Mouse (Mus musculus) embryonic facial prominence, embryonic 10.5 days (tissue): ENCODE results near the gene Haus3. TPM values are rescaled to one million over a fixed set of nuclear protein-coding genes. Genes with fewer than 3 reads are reported as not detected.

Experiments used
- DNase-seq: peaks from one replicate; pipeline ENCODE4 v3.0.0-alpha.2; 2017; ENCODE audit warnings: low spot score
- H3K27ac ChIP-seq: fragments of 300-500 bp; sonication (generic); replicated peaks from 2 replicates; pipeline ENCODE4 v1.5.1; 2016; ENCODE audit warnings: mild to moderate bottlenecking
- H3K27me3 ChIP-seq: fragments of 300-500 bp; sonication (generic); replicated peaks from 2 replicates; pipeline ENCODE4 v1.6.1; 2016; ENCODE audit warnings: low read depth, mild to moderate bottlenecking; ENCODE audit not compliant: poor library complexity, severe bottlenecking
- H3K36me3 ChIP-seq: fragments of 300-500 bp; sonication (generic); replicated peaks from 2 replicates; pipeline ENCODE4 v1.6.1; 2016; ENCODE audit warnings: mild to moderate bottlenecking, moderate library complexity
- H3K4me1 ChIP-seq: fragments of 300-500 bp; sonication (generic); 2 replicates; pipeline ENCODE4 v1.6.1; 2016
- H3K4me3 ChIP-seq: fragments of 300-500 bp; sonication (generic); 2 replicates; pipeline ENCODE4 v1.5.1; 2016; ENCODE audit warnings: mild to moderate bottlenecking, moderate library complexity
- H3K9me3 ChIP-seq: fragments of 300-500 bp; sonication (generic); 2 replicates; pipeline ENCODE4 v1.6.1; 2016; ENCODE audit warnings: mild to moderate bottlenecking
- WGBS: fragments of 180-500 bp; shearing (Covaris S2); methylation state at CpG from one replicate; pipeline ENCODE4 v1.1.7; 2016; 5-methylcytosine and 5-hydroxymethylcytosine counted together
- polyA plus RNA-seq: library from polyadenylated mRNA; unstranded; fragments of >200 nt; fragmentation: Nextera tagmentation; extraction: Ambion mirVana; gene quantifications from 2 replicates; pipeline ENCODE4 v1.2.1, GENCODE M21; 2016

Gene Haus3
- polyA plus RNA-seq, 1 experiment from 2014 or later, result 60.0 TPM

DNA sequence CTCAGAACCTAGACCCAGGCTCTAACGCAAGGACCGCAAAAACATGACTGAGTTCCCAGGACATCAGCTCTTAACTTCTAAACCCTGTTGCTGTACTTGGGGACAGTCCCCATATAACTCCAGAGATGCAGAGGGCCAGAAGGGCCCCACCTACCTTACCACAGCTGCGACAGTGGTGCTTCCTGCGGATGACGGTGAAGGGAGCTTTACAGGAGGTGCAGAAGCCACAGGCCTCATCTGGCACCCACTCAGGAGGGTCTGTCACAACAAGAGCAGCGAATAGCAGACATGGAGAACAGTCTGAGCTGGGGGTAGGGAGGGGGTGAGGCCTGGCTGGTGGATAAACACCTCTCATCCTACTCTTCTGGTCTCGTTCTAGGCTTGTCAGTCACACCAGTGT is 27.1 kb upstream of the Haus3 start:
- no peak overlapping the region for H3K27ac ChIP-seq
- no peak for DNase-seq
- no peak overlapping the region for H3K4me3 ChIP-seq
- no peaks in the 10 kb centered on the region for H3K4me1 ChIP-seq
- H3K9me3 ChIP-seq, result no peaks in the 10 kb centered on the region
- WGBS, result 85% methylated on average over 7 of the region's 7 CpGs
- no peaks in the 10 kb centered on the region for H3K27me3 ChIP-seq
- H3K36me3 ChIP-seq, result no peaks in the 10 kb centered on the region

DNA sequence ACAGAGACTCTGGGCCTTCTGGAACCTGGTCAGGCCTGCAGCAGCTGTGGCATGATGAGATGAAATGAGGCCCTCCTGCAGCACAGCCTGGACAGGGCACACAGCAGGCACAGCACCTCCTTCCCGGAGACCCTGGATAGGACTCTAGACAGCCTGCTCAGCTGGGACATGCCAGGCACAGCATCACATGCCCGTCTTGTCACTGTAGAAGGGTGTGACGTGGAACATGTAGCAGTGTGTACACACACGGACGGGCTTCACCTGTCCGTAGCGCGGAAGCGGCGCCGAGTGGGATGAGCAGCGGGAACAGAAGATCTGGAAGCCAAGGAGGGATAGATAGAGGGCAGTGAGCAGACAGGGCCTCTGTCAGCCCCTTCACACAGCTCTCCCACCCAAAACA is 26.5 kb upstream of the Haus3 start:
- WGBS, result 94% methylated on average over 12 of the region's 12 CpGs
- Histone ChIP-seq H3K27me3 (no peaks in the 10 kb centered on the region), H3K4me1 (no peaks in the 10 kb centered on the region), H3K36me3 (no peaks in the 10 kb centered on the region), H3K4me3 (no peak overlapping the region), H3K27ac (no peak overlapping the region), H3K9me3 (no peaks in the 10 kb centered on the region)
- DNase-seq, result no peak

DNA sequence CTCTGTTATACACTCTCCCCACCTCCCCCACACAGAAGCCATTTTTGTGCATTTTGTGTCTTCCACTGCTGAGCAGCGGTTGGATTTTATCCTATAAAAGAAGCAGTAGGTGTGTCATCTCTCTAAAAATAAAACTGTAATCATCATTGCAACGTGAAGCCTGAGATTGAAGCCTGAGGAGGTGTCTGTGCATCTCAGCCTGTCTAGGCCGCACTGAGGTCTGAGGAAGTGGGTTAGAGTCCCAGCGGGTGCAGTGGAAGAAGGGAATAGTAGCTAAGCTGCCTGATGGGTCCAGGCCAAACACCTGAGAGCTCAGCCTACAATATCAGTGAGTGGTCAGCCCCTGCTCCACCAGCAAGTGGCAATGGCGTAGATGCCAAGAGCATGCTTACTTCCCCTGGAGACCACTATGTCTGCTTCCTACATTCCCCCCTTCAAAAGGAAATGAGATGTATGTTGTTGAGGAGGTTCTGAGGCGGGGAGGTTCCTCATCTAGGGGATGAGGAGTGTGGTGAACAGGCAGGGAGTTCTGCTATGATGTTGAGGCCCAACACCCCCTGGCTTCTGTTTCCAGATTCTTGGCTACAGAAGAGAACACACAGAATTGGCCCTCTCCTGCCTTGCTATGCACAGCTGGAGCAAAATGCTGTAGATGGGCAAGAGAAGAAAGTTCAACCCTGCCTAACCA is 25.8 kb upstream of the Haus3 start:
- H3K27ac ChIP-seq, result no peak overlapping the region
- WGBS, result 81% methylated on average over 6 of the region's 6 CpGs
- H3K27me3 ChIP-seq, result no peaks in the 10 kb centered on the region
- no peak for DNase-seq
- no peaks in the 10 kb centered on the region for H3K36me3 ChIP-seq
- H3K4me3 ChIP-seq, result no peak overlapping the region
- H3K4me1 ChIP-seq, result 0 out of 2 replicates have a peak, but pooled peaks cover 4% of the 10 kb centered on the region
- no peaks in the 10 kb centered on the region for H3K9me3 ChIP-seq

DNA sequence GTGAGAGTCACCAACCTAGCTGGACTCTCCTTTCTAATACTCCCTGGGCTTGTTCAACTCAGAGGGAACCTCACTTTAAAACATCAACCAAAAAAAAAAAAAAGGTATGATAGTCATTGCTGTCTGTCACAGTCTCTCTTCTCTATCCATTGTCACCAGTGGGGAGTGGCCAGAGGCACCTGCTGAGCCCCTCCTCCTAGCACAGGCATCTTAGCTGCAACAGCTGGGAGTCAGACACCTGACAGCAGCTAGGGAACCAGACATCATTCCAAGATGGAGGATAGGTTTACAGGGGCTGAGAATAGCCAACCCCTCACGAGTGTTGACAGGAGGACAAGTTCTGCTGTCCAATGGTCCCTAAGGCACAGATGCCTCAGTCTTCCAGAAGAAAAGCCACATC is 25.1 kb upstream of the Haus3 start:
- H3K4me3 ChIP-seq, result no peak overlapping the region
- DNase-seq, result no peak
- no peaks in the 10 kb centered on the region for H3K36me3 ChIP-seq
- WGBS, result 59% methylated on average over 1 of the region's 1 CpGs
- H3K9me3 ChIP-seq, result no peaks in the 10 kb centered on the region
- H3K27me3 ChIP-seq, result 0 out of 2 replicates have a peak, but pooled peaks cover 3% of the 10 kb centered on the region
- H3K4me1 ChIP-seq, result 0 out of 2 replicates have a peak, but pooled peaks cover 6% of the 10 kb centered on the region
- H3K27ac ChIP-seq, result no peak overlapping the region

DNA sequence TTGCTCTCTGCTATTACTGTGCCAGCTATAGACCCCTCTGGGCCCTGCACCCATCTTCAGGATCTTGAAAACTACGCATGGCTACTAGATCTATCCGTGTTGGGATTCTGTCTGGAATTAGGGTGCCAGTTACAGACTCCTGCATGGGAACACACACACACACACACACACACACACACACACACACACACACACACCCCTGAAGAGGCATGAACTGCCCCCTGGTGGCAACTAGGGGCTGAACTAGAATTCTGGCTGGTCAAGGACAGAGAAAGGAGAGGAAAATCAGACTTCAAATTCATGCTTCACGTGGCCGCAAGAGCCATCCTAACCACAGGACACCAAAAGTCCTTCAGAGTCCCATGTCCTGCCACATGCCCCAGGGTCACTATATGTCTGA is 22.5 kb upstream of the Haus3 start:
- Histone ChIP-seq H3K36me3 (no peaks in the 10 kb centered on the region), H3K4me1 (peaks cover 21% of the 10 kb centered on the region), H3K27me3 (0 out of 2 replicates have a peak, but pooled peaks cover 10% of the 10 kb centered on the region), H3K4me3 (no peak overlapping the region), H3K9me3 (no peaks in the 10 kb centered on the region), H3K27ac (no peak overlapping the region)
- DNase-seq, result peak; percentile 22
- 80% methylated on average over 4 of the region's 4 CpGs for WGBS

DNA sequence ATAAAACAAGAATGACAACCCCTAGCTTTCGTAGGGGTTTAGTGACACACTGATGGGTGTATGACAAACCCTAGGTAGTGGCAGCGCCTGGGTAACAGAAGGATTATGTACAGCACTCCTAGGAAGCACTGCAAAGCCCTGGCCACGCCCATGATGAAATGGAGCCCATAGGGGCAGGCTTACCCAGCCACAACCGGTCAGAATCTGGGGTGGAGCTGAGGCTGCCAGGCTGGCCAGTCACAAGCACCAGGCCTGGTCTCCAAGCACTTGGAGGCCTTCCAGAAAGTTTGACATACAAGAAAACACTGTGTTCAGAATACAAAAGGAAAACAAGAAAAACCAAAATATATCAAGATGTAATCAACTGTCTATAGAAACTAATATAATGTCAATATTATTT is 21.7 kb upstream of the Haus3 start:
- WGBS, result 51% methylated on average over 4 of the region's 4 CpGs
- H3K9me3 ChIP-seq, result no peaks in the 10 kb centered on the region
- no peaks in the 10 kb centered on the region for H3K36me3 ChIP-seq
- H3K27me3 ChIP-seq, result peaks cover 16% of the 10 kb centered on the region; the same call in 1 of the 2 replicates
- H3K4me3 ChIP-seq, result no peak overlapping the region
- DNase-seq, result no peak
- H3K27ac ChIP-seq, result no peak overlapping the region
- H3K4me1 ChIP-seq, result peaks cover 29% of the 10 kb centered on the region

DNA sequence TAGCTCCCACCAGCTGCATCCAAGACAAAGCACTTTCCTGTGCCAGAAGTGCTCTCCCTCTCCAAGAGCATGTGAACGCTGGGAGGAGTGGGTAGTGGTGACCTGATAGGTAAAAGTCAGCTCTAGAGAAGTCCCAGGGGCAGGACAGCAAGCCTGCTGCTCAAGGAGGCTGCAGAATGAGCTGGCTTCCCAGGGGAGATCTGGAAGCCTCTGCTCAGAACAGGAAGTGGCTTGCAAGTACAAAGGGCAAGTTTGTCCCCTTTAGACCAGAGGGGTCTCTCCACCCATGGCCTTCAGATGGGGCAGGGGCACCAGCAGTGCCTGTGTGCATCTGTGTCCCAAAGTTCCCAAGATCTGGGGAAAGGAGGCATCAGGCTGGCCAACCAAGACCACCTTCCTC is 20.2 kb upstream of the Haus3 start:
- DNase-seq, result no peak
- H3K9me3 ChIP-seq, result no peaks in the 10 kb centered on the region
- peaks cover 38% of the 10 kb centered on the region for H3K4me1 ChIP-seq
- no peaks in the 10 kb centered on the region for H3K36me3 ChIP-seq
- H3K27me3 ChIP-seq, result peaks cover 16% of the 10 kb centered on the region; the same call in 1 of the 2 replicates
- 62% methylated on average over 1 of the region's 1 CpGs for WGBS
- H3K27ac ChIP-seq, result no peak overlapping the region
- H3K4me3 ChIP-seq, result no peak overlapping the region

DNA sequence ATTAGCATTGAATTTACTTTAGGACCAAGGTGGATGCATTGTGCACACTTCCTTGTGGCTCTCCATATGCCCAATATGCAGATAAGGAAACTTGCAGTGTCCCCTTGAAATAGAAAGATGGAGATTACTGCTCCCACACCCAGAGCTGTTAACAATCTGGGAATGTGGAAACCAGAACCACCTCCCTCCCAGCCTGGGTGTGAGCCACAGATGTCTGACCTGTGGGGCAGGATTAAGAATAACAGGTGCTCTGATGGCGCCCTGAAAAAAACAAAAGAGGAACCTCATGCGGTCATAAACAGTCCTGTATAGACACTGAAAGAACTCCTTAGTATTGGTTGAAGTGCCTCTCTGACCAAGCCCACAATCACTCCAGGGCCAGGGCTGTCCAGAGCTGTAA is 19.5 kb upstream of the Haus3 start:
- Histone ChIP-seq H3K36me3 (0 out of 2 replicates have a peak, but pooled peaks cover 1% of the 10 kb centered on the region), H3K27ac (no peak overlapping the region), H3K27me3 (peaks cover 16% of the 10 kb centered on the region; the same call in 1 of the 2 replicates), H3K4me3 (peak overlapping the region; percentile 95; the same call in 1 of the 2 replicates), H3K4me1 (peaks cover 38% of the 10 kb centered on the region), H3K9me3 (no peaks in the 10 kb centered on the region)
- WGBS, result 80% methylated on average over 2 of the region's 2 CpGs
- no peak for DNase-seq

DNA sequence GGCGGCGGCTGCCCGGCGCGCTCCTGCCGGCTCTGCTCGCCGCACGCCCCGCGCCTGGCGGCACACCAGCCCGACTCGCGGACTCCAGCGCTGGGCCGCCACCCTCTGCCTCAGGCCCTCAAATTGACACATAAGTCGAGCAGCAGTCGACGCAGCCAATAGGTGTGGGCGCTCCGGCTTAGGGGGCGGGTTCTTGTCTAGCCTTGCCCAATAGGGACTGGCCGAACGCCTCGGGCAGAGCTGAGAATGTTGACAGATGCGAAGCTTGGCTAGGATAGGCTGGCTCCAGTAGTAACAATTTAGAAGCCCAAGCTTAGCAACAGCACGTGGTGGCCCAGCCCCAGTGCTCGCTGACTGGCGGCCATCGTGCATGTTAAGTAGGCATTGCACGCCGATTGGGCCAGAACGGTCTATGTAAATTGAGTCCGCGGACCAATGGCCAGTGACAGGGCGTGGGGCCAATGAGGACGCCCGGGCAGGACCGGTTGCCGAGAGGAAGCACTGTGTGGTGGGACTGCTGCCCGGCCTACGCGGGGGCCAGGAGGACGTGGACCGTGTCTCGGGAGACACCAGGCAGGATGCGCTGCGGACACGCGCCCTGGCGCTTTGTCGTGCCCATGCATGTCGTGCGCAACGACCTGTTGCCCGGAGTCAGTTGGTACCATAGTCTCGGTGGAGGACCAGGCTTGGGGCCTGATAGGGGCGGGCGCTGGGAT is 18.4 kb upstream of the Haus3 start, which contains the start of gene Mxd4:
Gene Mxd4 (minus strand): TSS at position 120 of the 716 bp plus-strand sequence.
- peak; percentile 99 for DNase-seq
- WGBS, result under 1% methylated on average over 60 of the region's 60 CpGs
- H3K4me1 ChIP-seq, result peaks cover 48% of the 10 kb centered on the region
- no peaks in the 10 kb centered on the region for H3K9me3 ChIP-seq
- H3K27ac ChIP-seq, result peak within 1 kb of the TSS; percentile 89
- peaks cover 12% of the 10 kb centered on the region; the same call in 1 of the 2 replicates for H3K36me3 ChIP-seq
- peak within 1 kb of the TSS; percentile 95 for H3K4me3 ChIP-seq
- peaks cover 16% of the 10 kb centered on the region; the same call in 1 of the 2 replicates for H3K27me3 ChIP-seq

DNA sequence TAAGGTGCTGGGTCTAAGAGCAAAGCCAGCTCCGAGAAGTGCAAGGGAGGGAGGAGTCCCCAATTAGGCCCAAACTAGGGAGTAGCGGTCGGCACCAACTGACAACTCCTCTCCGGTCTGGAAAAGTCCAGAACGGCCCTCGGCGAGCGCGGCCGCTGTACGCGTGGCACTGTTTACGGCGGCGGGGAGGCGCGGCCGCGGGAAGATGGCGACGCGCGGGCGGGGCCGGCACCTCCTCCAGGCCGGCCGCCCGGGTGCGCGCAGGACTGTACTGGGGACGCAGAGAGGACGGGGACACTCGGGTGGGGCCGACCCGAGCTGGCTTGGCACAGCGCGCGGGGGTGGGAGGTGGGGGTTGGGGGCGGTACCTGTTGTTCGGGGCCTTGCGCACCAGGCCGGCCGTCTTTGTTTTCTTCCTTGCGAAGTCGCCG is 17.6 kb upstream of the Haus3 start:
- peaks cover 48% of the 10 kb centered on the region for H3K4me1 ChIP-seq

DNA sequence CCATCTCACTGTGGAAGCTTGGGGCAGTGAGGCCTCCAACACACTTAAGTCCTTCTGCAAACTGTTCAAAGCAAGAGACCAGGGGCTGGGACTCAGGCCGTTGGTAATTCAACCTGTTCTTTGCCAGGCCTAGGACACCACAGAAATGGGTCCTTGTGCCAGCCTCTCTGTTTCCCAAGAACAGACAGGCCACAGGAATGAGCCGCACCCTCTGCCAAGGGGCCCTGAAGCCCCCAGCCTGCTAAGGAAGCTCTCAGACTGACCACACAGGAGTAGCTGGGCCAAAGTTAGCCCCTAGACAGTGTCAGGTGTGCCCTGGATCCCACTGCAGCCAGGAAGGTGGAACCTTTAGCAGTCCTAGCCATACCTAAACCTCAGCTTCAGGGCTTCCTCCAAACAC is 17.1 kb upstream of the Haus3 start:
- 71% methylated on average over 2 of the region's 2 CpGs for WGBS

More for the DNA sequence above, 17.6 kb upstream of the Haus3 start:
- H3K36me3 ChIP-seq, result peaks cover 20% of the 10 kb centered on the region
- peak overlapping the region; percentile 89 for H3K27ac ChIP-seq
- no peaks in the 10 kb centered on the region for H3K9me3 ChIP-seq
- peaks cover 16% of the 10 kb centered on the region; the same call in 1 of the 2 replicates for H3K27me3 ChIP-seq
- peak overlapping the region; percentile 95 for H3K4me3 ChIP-seq
- under 1% methylated on average over 46 of the region's 46 CpGs for WGBS
- peak; percentile 63 for DNase-seq

DNA sequence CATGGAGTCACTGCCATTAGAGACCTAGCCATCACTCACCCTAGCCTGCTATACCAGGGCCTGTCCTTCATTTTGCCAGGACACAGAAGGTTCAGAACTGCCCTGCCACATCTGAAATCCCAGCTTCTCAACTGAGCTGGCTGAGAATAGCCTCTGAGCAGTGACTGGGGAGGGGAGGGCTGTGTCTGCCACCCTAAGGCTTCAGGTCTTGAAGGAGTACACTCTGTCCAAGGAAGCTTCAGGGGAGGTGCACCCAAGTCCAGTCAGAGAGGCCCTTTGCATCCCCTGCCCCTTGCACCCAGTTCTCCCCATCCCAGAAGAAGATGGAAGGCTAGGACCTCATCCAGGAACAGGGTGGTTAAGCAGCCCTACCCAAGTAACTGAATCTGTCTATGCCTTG is 16.5 kb upstream of the Haus3 start:
- Histone ChIP-seq H3K9me3 (no peaks in the 10 kb centered on the region), H3K27me3 (peaks cover 16% of the 10 kb centered on the region; the same call in 1 of the 2 replicates), H3K27ac (no peak overlapping the region), H3K4me3 (peak overlapping the region; percentile 95; the same call in 1 of the 2 replicates), H3K36me3 (peaks cover 28% of the 10 kb centered on the region), H3K4me1 (peaks cover 48% of the 10 kb centered on the region)
- no peak for DNase-seq

More for the DNA sequence above, 17.1 kb upstream of the Haus3 start:
- Histone ChIP-seq H3K4me3 (peak overlapping the region; percentile 95), H3K36me3 (peaks cover 23% of the 10 kb centered on the region), H3K9me3 (no peaks in the 10 kb centered on the region), H3K4me1 (peaks cover 48% of the 10 kb centered on the region), H3K27me3 (peaks cover 16% of the 10 kb centered on the region; the same call in 1 of the 2 replicates), H3K27ac (peak overlapping the region; percentile 89; the same call in 1 of the 2 replicates)
- no peak for DNase-seq
